Mouse (Mus musculus) olfactory bulb, adult 2 months (tissue): ENCODE measurements around the gene Rgs7.

Source experiments
- CTCF ChIP-seq: fragments of 200-500 bp; IDR thresholded peaks from 2 replicates; pipeline ENCODE4 v1.5.1; 2012; ENCODE audit warnings: low read depth, mild to moderate bottlenecking, low read length, moderate library complexity; ENCODE audit not compliant: insufficient read depth
- POLR2A ChIP-seq: fragments of 200-500 bp; IDR thresholded peaks from 2 replicates; pipeline ENCODE4 v1.6.1; 2012; ENCODE audit warnings: mild to moderate bottlenecking, low read depth, low read length, moderate library complexity; ENCODE audit not compliant: insufficient read depth

DNA sequence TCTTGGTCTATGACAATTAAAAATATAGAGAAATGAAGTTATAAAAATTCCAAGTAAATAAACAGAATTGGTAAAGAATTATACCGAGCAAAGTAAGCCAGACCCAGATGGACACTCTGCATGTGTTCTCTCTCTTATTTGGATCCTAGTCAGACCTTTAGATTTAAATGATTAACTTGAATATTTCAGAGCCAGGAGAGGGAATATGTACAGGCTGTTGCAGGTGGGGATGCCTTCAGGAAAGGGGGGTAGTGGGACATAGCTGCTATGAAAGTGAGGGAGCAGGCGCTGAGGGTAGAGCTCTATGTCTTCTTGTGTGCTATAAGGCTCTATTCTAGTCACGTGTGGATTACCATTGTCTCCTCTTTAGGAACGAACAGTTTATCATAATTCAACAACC lies 296.5 kb downstream of the Rgs7 start:
- TF ChIP-seq POLR2A (no peak), CTCF (no peak)
